ENCODE assay signal across 23 mouse cellular contexts in the genomic region with DNA sequence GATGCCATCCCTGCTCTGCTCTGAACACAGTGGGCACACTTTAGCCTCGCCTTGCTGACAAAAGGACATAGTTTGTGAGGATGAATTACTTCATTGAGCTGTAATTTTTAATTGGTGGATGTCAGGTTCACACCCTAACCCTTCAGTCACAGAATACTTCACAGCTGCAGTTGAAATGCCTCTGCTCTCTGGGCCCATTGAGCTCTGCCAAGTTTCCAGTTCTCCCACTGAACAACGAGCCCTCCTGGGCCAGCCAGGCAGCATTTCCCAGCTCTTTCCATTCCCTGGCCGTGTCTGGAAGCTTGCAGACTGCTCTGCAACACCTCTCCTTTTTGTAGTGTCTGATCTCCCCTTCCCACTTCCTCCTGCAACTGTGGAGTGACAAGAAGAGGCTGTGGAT.
DNase-seq lines count a peak whose midpoint lies in the region; ATAC-seq and TF ChIP-seq lines count a peak whose summit lies in the region.
"Had no signal": no experiment of that assay in that cellular context is flagged by ENCODE, and none has a peak within 500 bp of the region (broad histone marks: within the 10 kb centered on the region; RNA-seq: fewer than 3 reads in every experiment).

No protein-coding gene starts in this region.

- no peak overlapping the region for H3K9ac ChIP-seq in forebrain, postnatal 0 days
- no peak overlapping the region for H3K9ac ChIP-seq in forebrain, embryonic 11.5 days (ENCODE audit: low read length)
- no peak overlapping the region for H3K9ac ChIP-seq in lung, embryonic 14.5 days
- H3K9ac ChIP-seq: embryonic facial prominence, embryonic 15.5 days; heart, embryonic 15.5 days; hindbrain, embryonic 15.5 days had no signal

- ATAC-seq in forebrain, postnatal 0 days = no peak
- ATAC-seq in forebrain, embryonic 11.5 days (replicated peaks; ENCODE audit: low FRiP score) = no peak
- ATAC-seq in lung, embryonic 14.5 days (ENCODE audit: insufficient read depth) = no peak
- ATAC-seq: CD4-positive, CD25-positive, alpha-beta regulatory T cell, adult 4 months; intestine, embryonic 16.5 days had no signal

- no peaks in the 10 kb centered on the region for H3K9me3 ChIP-seq in forebrain, postnatal 0 days (ENCODE audit: low read length)
- H3K9me3 ChIP-seq in forebrain, embryonic 11.5 days (ENCODE audit: control insufficient read depth, low read length) = no peaks in the 10 kb centered on the region
- no peaks in the 10 kb centered on the region for H3K9me3 ChIP-seq in lung, embryonic 14.5 days (ENCODE audit: low read depth, low read length)
- H3K9me3 ChIP-seq: embryonic facial prominence, embryonic 15.5 days; heart, embryonic 15.5 days; hindbrain, embryonic 15.5 days had no signal

- TF ChIP-seq CTCF in forebrain, postnatal 0 days (IDR thresholded peaks at IDR 0.05; ENCODE audit: low read depth) = no peak
- TF ChIP-seq CTCF in lung, embryonic 14.5 days (IDR thresholded peaks at IDR 0.05; ENCODE audit: low read depth) = no peak

- DNase-seq in adrenal gland, postnatal 10 days = peak; percentile 25
- no peak for DNase-seq in adrenal gland, adult 8-10 months
- peak; percentile 18 for DNase-seq in forebrain, postnatal 0 days
- no peak for DNase-seq in forebrain, embryonic 11.5 days (ENCODE audit: low spot score)
- DNase-seq in lung, embryonic 14.5 days = peak; percentile 15
- no peak for DNase-seq in lung, adult 18-20 months
- peak; percentile 74 for DNase-seq in Muller cell, postnatal 12 days (ENCODE audit: inconsistent ontology term)
- no peak for DNase-seq in cerebellum, postnatal 25 days
- DNase-seq: adrenal gland, postnatal 25 days; B cell, adult 2 months; cerebellum, adult 2 months; embryo, embryonic 11 days; gastrocnemius, adult 2 months; gastrocnemius, postnatal 36 days; heart, adult 11 months had no signal

- H3K4me2 ChIP-seq in forebrain, postnatal 0 days (ENCODE audit: low read depth) = no peak overlapping the region
- H3K4me2 ChIP-seq in forebrain, embryonic 11.5 days (ENCODE audit: low read depth, low read length, severe bottlenecking) = no peak overlapping the region
- no peak overlapping the region for H3K4me2 ChIP-seq in lung, embryonic 14.5 days
- H3K4me2 ChIP-seq: embryonic facial prominence, embryonic 15.5 days; heart, embryonic 11.5 days; heart, embryonic 15.5 days; hindbrain, embryonic 15.5 days had no signal

- 0 out of 2 replicates have a peak, but pooled peaks cover 7% of the 10 kb centered on the region for H3K36me3 ChIP-seq in forebrain, postnatal 0 days (ENCODE audit: insufficient read depth)
- H3K36me3 ChIP-seq in forebrain, embryonic 11.5 days (ENCODE audit: control insufficient read depth, insufficient read depth, low read length) = no peaks in the 10 kb centered on the region
- no peaks in the 10 kb centered on the region for H3K36me3 ChIP-seq in lung, embryonic 14.5 days (ENCODE audit: insufficient read depth)
- H3K36me3 ChIP-seq: embryonic facial prominence, embryonic 15.5 days; G1E had no signal

- WGBS in forebrain, postnatal 0 days = 15% methylated on average over 3 of the region's 3 CpGs
- 70% methylated on average over 3 of the region's 3 CpGs for WGBS in forebrain, embryonic 11.5 days
- WGBS in lung, embryonic 14.5 days = 41% methylated on average over 3 of the region's 3 CpGs

- H3K4me3 ChIP-seq in forebrain, postnatal 0 days (ENCODE audit: low read depth, low read length) = no peak overlapping the region
- no peak overlapping the region for H3K4me3 ChIP-seq in forebrain, embryonic 11.5 days (ENCODE audit: low read depth, low read length)
- H3K4me3 ChIP-seq in lung, embryonic 14.5 days (ENCODE audit: low read depth, low read length) = no peak overlapping the region
- H3K4me3 ChIP-seq: embryonic facial prominence, embryonic 15.5 days; erythroblast, embryonic 14.5 days; gastrocnemius, adult 2 months; heart, embryonic 15.5 days; hindbrain, embryonic 15.5 days had no signal

- H3K27ac ChIP-seq in forebrain, postnatal 0 days (ENCODE audit: low read depth, low read length) = no peak overlapping the region
- no peak overlapping the region for H3K27ac ChIP-seq in forebrain, embryonic 11.5 days (ENCODE audit: low read depth, low read length)
- H3K27ac ChIP-seq in lung, embryonic 14.5 days (ENCODE audit: low read depth) = no peak overlapping the region
- H3K27ac ChIP-seq: embryonic facial prominence, embryonic 15.5 days; gastrocnemius, adult 2 months; heart, embryonic 15.5 days; hindbrain, embryonic 15.5 days had no signal

- peaks cover 17% of the 10 kb centered on the region for H3K4me1 ChIP-seq in forebrain, postnatal 0 days (ENCODE audit: insufficient read depth)
- no peaks in the 10 kb centered on the region for H3K4me1 ChIP-seq in forebrain, embryonic 11.5 days (replicated peaks; ENCODE audit: control insufficient read depth, insufficient read depth, low read length)
- H3K4me1 ChIP-seq in lung, embryonic 14.5 days (ENCODE audit: insufficient read depth) = peaks cover 4% of the 10 kb centered on the region; the same call in 1 of the 2 replicates
- H3K4me1 ChIP-seq: hindbrain, embryonic 15.5 days had no signal

- H3K27me3 ChIP-seq in forebrain, postnatal 0 days (ENCODE audit: insufficient read depth, low read length) = no peaks in the 10 kb centered on the region
- H3K27me3 ChIP-seq in forebrain, embryonic 11.5 days (ENCODE audit: control insufficient read depth, insufficient read depth, low read length) = no peaks in the 10 kb centered on the region
- H3K27me3 ChIP-seq in lung, embryonic 14.5 days (ENCODE audit: insufficient read depth, low read length) = no peaks in the 10 kb centered on the region
- H3K27me3 ChIP-seq: embryonic facial prominence, embryonic 15.5 days; heart, embryonic 15.5 days; hindbrain, embryonic 15.5 days had no signal

Comparison
In these comparisons a context has a peak if more than half of its experiments do, and no peak if none do; other contexts are left out.
1. DNase-seq: peak in adrenal gland, postnatal 10 days (single experiment), forebrain, postnatal 0 days (single experiment), lung, embryonic 14.5 days (single experiment) and Muller cell, postnatal 12 days (single experiment); none in adrenal gland, adult 8-10 months (single experiment), forebrain, embryonic 11.5 days (single experiment), lung, adult 18-20 months (0 of 2) and cerebellum, postnatal 25 days (0 of 2).